Mouse (Mus musculus): ENCODE measurements around the gene Hist1h2bk. TPM values are rescaled to one million over a fixed set of nuclear protein-coding genes. Genes with fewer than 3 reads are reported as not detected.
"Not testable (repeated sequence)": the region's sequence is repeated elsewhere in the genome, so short reads cannot be mapped to it uniquely, and the experiment has no call there.

The Hist1h2bk gene
- polyA plus RNA-seq, 1 experiment: 322 TPM

DNA sequence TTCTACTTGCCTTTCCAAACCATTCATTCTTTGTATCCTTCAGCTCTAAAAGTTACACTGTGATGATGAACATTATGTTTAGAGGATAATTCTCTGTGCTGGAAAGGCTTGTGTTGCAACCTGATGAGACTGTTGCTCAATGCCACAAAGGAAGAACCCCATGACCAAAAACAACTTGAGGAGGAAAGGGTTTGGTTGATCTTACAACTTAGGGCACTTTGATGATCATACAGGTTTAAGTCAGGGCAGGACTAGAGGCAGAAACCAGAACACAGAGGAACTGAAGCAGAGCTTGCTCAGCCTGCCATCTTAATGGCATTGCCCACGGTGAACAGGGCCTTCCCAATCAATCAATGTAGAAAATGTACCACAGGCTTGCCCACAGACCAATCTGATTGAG is 25.8 kb downstream of the Hist1h2bk start:
- WGBS: 65% methylated on average over 1 of the region's 1 CpGs
- DNase-seq: no peak
- TF ChIP-seq CTCF (IDR thresholded peaks at IDR 0.05; ENCODE audit: borderline replicate concordance, control insufficient read depth, extremely low read depth, insufficient read depth, low read length, poor library complexity): no peak
- no peak for TF ChIP-seq POLR2A (IDR thresholded peaks at IDR 0.05; ENCODE audit: control insufficient read depth, extremely low read depth, insufficient read depth, low read length, poor library complexity)

DNA sequence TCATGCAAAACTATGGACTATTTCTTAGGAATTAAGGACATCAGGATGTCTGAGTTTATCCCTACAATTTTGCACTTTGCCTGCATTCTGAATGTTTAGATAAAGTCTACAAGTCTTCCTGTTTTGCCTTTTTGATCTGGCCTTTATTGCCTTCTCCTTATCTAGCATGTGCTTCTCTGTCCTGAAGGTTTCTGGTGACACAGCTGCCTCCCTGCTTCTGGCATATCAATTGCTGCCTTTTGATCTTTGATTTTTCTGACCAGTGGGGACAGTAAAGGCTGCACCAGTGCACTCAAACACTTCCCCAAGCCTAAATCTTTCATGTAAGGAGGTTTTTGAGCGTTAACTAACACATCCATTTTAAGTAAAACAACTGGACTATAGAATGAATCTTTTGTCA is 27.8 kb downstream of the Hist1h2bk start:
- H3K27me3 ChIP-seq (ENCODE audit: control insufficient read depth, insufficient read depth, low read length): no peaks in the 10 kb centered on the region
- WGBS: 59% methylated on average over 1 of the region's 1 CpGs
- no peak for TF ChIP-seq POLR2A (IDR thresholded peaks at IDR 0.05; ENCODE audit: control insufficient read depth, extremely low read depth, insufficient read depth, low read length, poor library complexity)
- no peak for TF ChIP-seq CTCF (IDR thresholded peaks at IDR 0.05; ENCODE audit: borderline replicate concordance, control insufficient read depth, extremely low read depth, insufficient read depth, low read length, poor library complexity)

More for the DNA sequence above, 25.8 kb downstream of the Hist1h2bk start:
- no peaks in the 10 kb centered on the region for H3K36me3 ChIP-seq (ENCODE audit: control insufficient read depth, insufficient read depth, low read length)
- H3K27me3 ChIP-seq (ENCODE audit: control insufficient read depth, insufficient read depth, low read length): no peaks in the 10 kb centered on the region
- H3K27ac ChIP-seq (ENCODE audit: control insufficient read depth, insufficient read depth, low read length): no peak overlapping the region
- H3K4me3 ChIP-seq (ENCODE audit: control insufficient read depth, insufficient read depth, low read length): no peak overlapping the region
- H3K4me1 ChIP-seq (replicated peaks; ENCODE audit: control insufficient read depth, insufficient read depth, low read length): no peaks in the 10 kb centered on the region

DNA sequence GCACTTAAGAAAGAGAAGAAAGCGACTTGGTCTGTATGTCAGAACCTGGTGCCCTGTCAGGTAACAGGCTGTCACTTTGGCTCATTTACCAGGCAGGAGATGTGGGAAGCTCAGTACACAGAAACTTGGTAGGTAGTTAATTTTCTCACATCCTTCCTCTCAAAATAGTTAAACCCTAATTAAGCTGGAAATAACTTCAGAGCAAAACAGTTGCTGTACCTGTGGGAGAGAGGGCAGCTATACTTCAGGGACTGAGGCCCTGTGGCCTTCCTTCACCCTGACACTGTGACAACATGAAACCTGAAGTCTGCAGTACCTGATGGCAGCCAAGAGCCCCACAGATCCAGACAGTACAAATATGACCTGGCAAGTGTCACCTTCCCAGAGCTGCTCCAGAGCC is 48.5 kb downstream of the Hist1h2bk start, which contains the start of gene Vmn1r188:
Gene Vmn1r188 (plus strand): TSS at position 301 of the 400 bp plus-strand sequence.
- WGBS: 87% methylated on average over 1 of the region's 1 CpGs
- not testable (repeated sequence) for H3K27ac ChIP-seq (ENCODE audit: control insufficient read depth, insufficient read depth, low read length); H3K36me3 ChIP-seq (ENCODE audit: control insufficient read depth, insufficient read depth, low read length); H3K4me1 ChIP-seq (replicated peaks; ENCODE audit: control insufficient read depth, insufficient read depth, low read length); DNase-seq; H3K4me3 ChIP-seq (ENCODE audit: control insufficient read depth, insufficient read depth, low read length); H3K27me3 ChIP-seq (ENCODE audit: control insufficient read depth, insufficient read depth, low read length)

More for the DNA sequence above, 27.8 kb downstream of the Hist1h2bk start:
- H3K4me1 ChIP-seq (replicated peaks; ENCODE audit: control insufficient read depth, insufficient read depth, low read length): no peaks in the 10 kb centered on the region
- H3K4me3 ChIP-seq (ENCODE audit: control insufficient read depth, insufficient read depth, low read length): no peak overlapping the region
- no peaks in the 10 kb centered on the region for H3K36me3 ChIP-seq (ENCODE audit: control insufficient read depth, insufficient read depth, low read length)
- no peak overlapping the region for H3K27ac ChIP-seq (ENCODE audit: control insufficient read depth, insufficient read depth, low read length)
- DNase-seq: no peak

Other genes with a start within 250 kb of the Hist1h2bk start
- gene Hist1h2an, start 248.7 kb upstream of the Hist1h2bk start, polyA plus RNA-seq (2012; rRNA removed): 183 and 223 TPM in 2 replicates
- gene Hist1h2bp, start 248.4 kb upstream of the Hist1h2bk start, polyA plus RNA-seq (2012; rRNA removed): 39.3 and 52.7 TPM in 2 replicates
- gene Hist1h2bq, start 225.7 kb upstream of the Hist1h2bk start, polyA plus RNA-seq (2012; rRNA removed): 200 and 237 TPM in 2 replicates
- not detected in 2 replicates for gene Hist1h2ao, start 225.4 kb upstream of the Hist1h2bk start, polyA plus RNA-seq (2012; rRNA removed)
- not detected in 2 replicates for gene Hist1h4m, start 224.1 kb upstream of the Hist1h2bk start, polyA plus RNA-seq (2012; rRNA removed)
- 292 and 309 TPM in 2 replicates for gene Hist1h4n, start 203.7 kb upstream of the Hist1h2bk start, polyA plus RNA-seq (2012; rRNA removed)
- gene Hist1h2ap, start 202.4 kb upstream of the Hist1h2bk start, polyA plus RNA-seq (2012; rRNA removed): 1,785 and 6,121 TPM in 2 replicates
- gene Hist1h2br, start 202.1 kb upstream of the Hist1h2bk start, polyA plus RNA-seq (2012; rRNA removed): 156 and 207 TPM in 2 replicates
- gene Zfp184, start 90.8 kb upstream of the Hist1h2bk start, polyA plus RNA-seq (2012; rRNA removed): 1.1 and 1.6 TPM in 2 replicates
- gene Pom121l2, start 54.7 kb upstream of the Hist1h2bk start, polyA plus RNA-seq (2012; rRNA removed): 0.08 and 0.23 TPM in 2 replicates
- gene Prss16, start 26.1 kb upstream of the Hist1h2bk start, polyA plus RNA-seq (2012; rRNA removed): 640 and 1,004 TPM in 2 replicates
- 248 and 460 TPM in 2 replicates for gene Hist1h2ah, start 302 bp upstream of the Hist1h2bk start, polyA plus RNA-seq (2012; rRNA removed)
- 33.1 and 38.5 TPM in 2 replicates for gene Hist1h4i, start 5.5 kb downstream of the Hist1h2bk start, polyA plus RNA-seq (2012; rRNA removed)
- gene Hist1h2ag, start 7.1 kb downstream of the Hist1h2bk start, polyA plus RNA-seq (2012; rRNA removed): 149 and 177 TPM in 2 replicates
- gene Hist1h2bj, start 7.3 kb downstream of the Hist1h2bk start, polyA plus RNA-seq (2012; rRNA removed): 177 and 218 TPM in 2 replicates
- not detected in 2 replicates for gene Vmn1r188, start 48.6 kb downstream of the Hist1h2bk start, polyA plus RNA-seq (2012; rRNA removed)
- not detected in 2 replicates for gene Vmn1r189, start 70.0 kb downstream of the Hist1h2bk start, polyA plus RNA-seq (2012; rRNA removed)
- not detected in 2 replicates for gene Vmn1r191, start 148.1 kb downstream of the Hist1h2bk start, polyA plus RNA-seq (2012; rRNA removed)
- not detected in 2 replicates for gene Vmn1r192, start 155.3 kb downstream of the Hist1h2bk start, polyA plus RNA-seq (2012; rRNA removed)
- not detected in 2 replicates for gene Vmn1r193, start 187.3 kb downstream of the Hist1h2bk start, polyA plus RNA-seq (2012; rRNA removed)
- gene Vmn1r194, start 208.3 kb downstream of the Hist1h2bk start, polyA plus RNA-seq (2012; rRNA removed): not detected in 2 replicates
- gene Vmn1r195, start 234.7 kb downstream of the Hist1h2bk start, polyA plus RNA-seq (2012; rRNA removed): not detected in 2 replicates